Mouse (Mus musculus): ENCODE measurements around the gene Ddit4. TPM values are rescaled to one million over a fixed set of nuclear protein-coding genes. Genes with fewer than 3 reads are reported as not detected.

Gene Ddit4
- polyA plus RNA-seq, 1 experiment from 2014 or later = 4.2 TPM

- H3K4me1 ChIP-seq (ENCODE audit: control insufficient read depth, insufficient read depth, low read length) = peaks cover 21% of the 10 kb centered on the region
- H3K4me3 ChIP-seq (ENCODE audit: low read depth, low read length) = no peak overlapping the region
- H3K9me3 ChIP-seq (ENCODE audit: control insufficient read depth, low read length) = no peaks in the 10 kb centered on the region
- no peak overlapping the region for H3K4me2 ChIP-seq (ENCODE audit: low read depth, low read length)
- no peak overlapping the region for H3K9ac ChIP-seq (replicated peaks; ENCODE audit: low read depth, low read length)
- H3K27me3 ChIP-seq (ENCODE audit: control insufficient read depth, insufficient read depth, low read length) = no peaks in the 10 kb centered on the region
- no peak for ATAC-seq (ENCODE audit: low read depth)
- 53% methylated on average over 8 of the region's 8 CpGs for WGBS
- no peak overlapping the region for H3K27ac ChIP-seq (ENCODE audit: low read depth, low read length)
- H3K36me3 ChIP-seq (ENCODE audit: control insufficient read depth, insufficient read depth, low read length) = no peaks in the 10 kb centered on the region
Observed at GRCm38 (mm10) chr10:59965788-59966187, 14.2 kb upstream of the Ddit4 start.

DNA sequence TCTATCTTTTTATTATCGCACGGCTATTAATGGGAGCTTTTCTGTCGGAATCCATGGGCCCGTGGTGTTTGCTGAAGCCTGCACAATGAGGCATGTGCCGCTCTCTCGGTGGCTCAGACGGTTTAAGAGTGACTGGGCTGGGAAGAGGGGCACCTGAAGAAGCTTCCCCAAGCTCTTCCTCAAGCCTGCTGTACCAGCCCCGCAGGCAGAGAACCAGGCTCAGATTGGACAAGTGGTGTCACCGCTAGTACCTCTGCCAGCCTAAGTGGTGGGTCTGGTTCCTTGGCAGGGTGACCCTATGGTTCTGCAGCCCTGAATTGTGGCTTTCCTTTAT lies 13.7 kb upstream of the Ddit4 start:
- Histone ChIP-seq H3K36me3 (ENCODE audit: control insufficient read depth, insufficient read depth, low read length) (no peaks in the 10 kb centered on the region), H3K9me3 (ENCODE audit: control insufficient read depth, low read length) (no peaks in the 10 kb centered on the region), H3K9ac (replicated peaks; ENCODE audit: low read depth, low read length) (no peak overlapping the region), H3K4me2 (ENCODE audit: low read depth, low read length) (no peak overlapping the region), H3K4me3 (ENCODE audit: low read depth, low read length) (no peak overlapping the region), H3K4me1 (ENCODE audit: control insufficient read depth, insufficient read depth, low read length) (peaks cover 16% of the 10 kb centered on the region), H3K27me3 (ENCODE audit: control insufficient read depth, insufficient read depth, low read length) (no peaks in the 10 kb centered on the region), H3K27ac (ENCODE audit: low read depth, low read length) (no peak overlapping the region)
- 31% methylated on average over 9 of the region's 9 CpGs for WGBS
- 0 out of 2 replicates have a peak, but pooled peaks have one; percentile 3 for ATAC-seq (ENCODE audit: low read depth)

GRCm38 (mm10) chr10:59964504-59965361 lies 13.1 kb upstream of the Ddit4 start:
- Histone ChIP-seq H3K4me3 (ENCODE audit: low read depth, low read length) (no peak overlapping the region), H3K4me1 (ENCODE audit: control insufficient read depth, insufficient read depth, low read length) (peaks cover 13% of the 10 kb centered on the region; the same call in 1 of the 2 replicates), H3K9me3 (ENCODE audit: control insufficient read depth, low read length) (no peaks in the 10 kb centered on the region), H3K36me3 (ENCODE audit: control insufficient read depth, insufficient read depth, low read length) (no peaks in the 10 kb centered on the region), H3K9ac (replicated peaks; ENCODE audit: low read depth, low read length) (0 out of 2 replicates have a peak overlapping the region, but pooled peaks have one; percentile 37), H3K27me3 (ENCODE audit: control insufficient read depth, insufficient read depth, low read length) (no peaks in the 10 kb centered on the region), H3K4me2 (ENCODE audit: low read depth, low read length) (peak overlapping the region; percentile 36), H3K27ac (ENCODE audit: low read depth, low read length) (no peak overlapping the region)
- peak; percentile 64 for ATAC-seq (ENCODE audit: low read depth)
- 9% methylated on average over 18 of the region's 23 CpGs for WGBS

DNA sequence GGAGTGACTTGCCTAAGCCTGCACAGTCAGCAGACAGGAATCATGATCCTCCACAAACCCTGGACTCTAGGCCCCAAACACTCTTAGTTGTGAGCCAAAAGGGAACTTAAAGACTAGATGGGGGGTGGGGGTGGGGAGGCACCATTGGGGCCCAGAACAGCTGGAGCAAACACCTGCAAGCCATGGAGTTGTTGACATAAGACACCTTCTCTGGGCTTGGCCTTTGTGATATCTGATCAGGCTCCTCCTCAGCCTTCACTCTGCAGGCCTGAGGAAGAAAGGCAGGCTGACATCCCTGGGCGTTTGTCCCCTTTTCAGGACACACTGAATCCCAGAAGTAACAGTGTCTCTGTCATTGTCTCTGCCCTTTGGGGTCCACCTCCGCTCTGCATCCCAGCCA lies 12.0 kb upstream of the Ddit4 start:
- ATAC-seq (ENCODE audit: low read depth) = no peak
- Histone ChIP-seq H3K4me3 (ENCODE audit: low read depth, low read length) (no peak overlapping the region), H3K27me3 (ENCODE audit: control insufficient read depth, insufficient read depth, low read length) (no peaks in the 10 kb centered on the region), H3K27ac (ENCODE audit: low read depth, low read length) (no peak overlapping the region), H3K36me3 (ENCODE audit: control insufficient read depth, insufficient read depth, low read length) (no peaks in the 10 kb centered on the region), H3K4me1 (ENCODE audit: control insufficient read depth, insufficient read depth, low read length) (peaks cover 15% of the 10 kb centered on the region), H3K9ac (replicated peaks; ENCODE audit: low read depth, low read length) (no peak overlapping the region), H3K9me3 (ENCODE audit: control insufficient read depth, low read length) (no peaks in the 10 kb centered on the region), H3K4me2 (ENCODE audit: low read depth, low read length) (no peak overlapping the region)
- WGBS = 54% methylated on average over 2 of the region's 2 CpGs

DNA sequence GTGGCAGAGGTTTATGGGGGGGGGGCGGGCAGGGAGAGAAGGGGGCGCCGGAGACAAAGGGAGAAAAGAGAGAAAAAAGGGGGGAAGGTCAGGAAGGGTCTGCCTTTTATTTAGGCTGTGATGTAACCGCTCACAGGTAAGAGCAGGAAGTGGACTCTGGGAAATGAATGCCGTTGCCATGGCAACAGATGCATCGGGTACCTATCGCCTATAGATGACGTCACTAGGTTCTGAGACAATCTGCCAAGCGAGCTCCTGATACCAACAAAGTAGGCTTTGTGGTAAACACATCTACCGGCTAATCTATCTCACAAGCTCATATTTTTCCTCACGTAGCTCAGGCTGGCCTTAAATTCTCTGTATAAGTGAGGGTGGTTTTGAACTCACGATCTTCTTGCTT lies 7.9 kb upstream of the Ddit4 start:
- no peak for ATAC-seq (ENCODE audit: low read depth)
- Histone ChIP-seq H3K9ac (replicated peaks; ENCODE audit: low read depth, low read length) (no peak overlapping the region), H3K36me3 (ENCODE audit: control insufficient read depth, insufficient read depth, low read length) (no peaks in the 10 kb centered on the region), H3K4me3 (ENCODE audit: low read depth, low read length) (no peak overlapping the region), H3K27me3 (ENCODE audit: control insufficient read depth, insufficient read depth, low read length) (no peaks in the 10 kb centered on the region), H3K9me3 (ENCODE audit: control insufficient read depth, low read length) (no peaks in the 10 kb centered on the region), H3K4me2 (ENCODE audit: low read depth, low read length) (no peak overlapping the region), H3K4me1 (ENCODE audit: control insufficient read depth, insufficient read depth, low read length) (peaks cover 28% of the 10 kb centered on the region), H3K27ac (ENCODE audit: low read depth, low read length) (no peak overlapping the region)
- WGBS = 76% methylated on average over 11 of the region's 12 CpGs

DNA sequence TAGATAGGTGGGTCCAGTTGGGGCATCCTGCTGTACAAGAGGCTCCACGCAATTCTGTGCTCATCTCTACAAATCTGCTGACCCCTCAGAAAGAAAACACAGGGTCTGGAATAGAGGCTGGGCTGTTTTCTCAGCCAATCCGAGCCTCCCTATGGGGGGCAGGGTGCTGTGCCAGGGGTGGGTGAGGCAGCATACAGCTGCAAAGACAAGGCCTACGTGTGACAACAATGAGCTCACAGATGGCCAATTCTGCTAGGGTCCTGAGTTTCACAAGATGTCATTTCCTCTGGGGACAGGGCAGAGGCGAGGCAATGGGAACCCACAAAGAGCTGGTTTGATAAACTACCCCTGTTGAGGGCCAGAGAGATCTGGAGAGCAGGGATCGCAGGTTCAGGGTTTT lies 6.8 kb upstream of the Ddit4 start:
- Histone ChIP-seq H3K36me3 (ENCODE audit: control insufficient read depth, insufficient read depth, low read length) (no peaks in the 10 kb centered on the region), H3K27ac (ENCODE audit: low read depth, low read length) (peak overlapping the region; percentile 78), H3K4me1 (ENCODE audit: control insufficient read depth, insufficient read depth, low read length) (peaks cover 27% of the 10 kb centered on the region), H3K9ac (replicated peaks; ENCODE audit: low read depth, low read length) (no peak overlapping the region), H3K27me3 (ENCODE audit: control insufficient read depth, insufficient read depth, low read length) (no peaks in the 10 kb centered on the region), H3K4me3 (ENCODE audit: low read depth, low read length) (no peak overlapping the region), H3K9me3 (ENCODE audit: control insufficient read depth, low read length) (no peaks in the 10 kb centered on the region), H3K4me2 (ENCODE audit: low read depth, low read length) (peak overlapping the region; percentile 42; the same call in 1 of the 2 replicates)
- peak; percentile 57; the same call in 1 of the 2 replicates for ATAC-seq (ENCODE audit: low read depth)
- 17% methylated on average over 5 of the region's 5 CpGs for WGBS

DNA sequence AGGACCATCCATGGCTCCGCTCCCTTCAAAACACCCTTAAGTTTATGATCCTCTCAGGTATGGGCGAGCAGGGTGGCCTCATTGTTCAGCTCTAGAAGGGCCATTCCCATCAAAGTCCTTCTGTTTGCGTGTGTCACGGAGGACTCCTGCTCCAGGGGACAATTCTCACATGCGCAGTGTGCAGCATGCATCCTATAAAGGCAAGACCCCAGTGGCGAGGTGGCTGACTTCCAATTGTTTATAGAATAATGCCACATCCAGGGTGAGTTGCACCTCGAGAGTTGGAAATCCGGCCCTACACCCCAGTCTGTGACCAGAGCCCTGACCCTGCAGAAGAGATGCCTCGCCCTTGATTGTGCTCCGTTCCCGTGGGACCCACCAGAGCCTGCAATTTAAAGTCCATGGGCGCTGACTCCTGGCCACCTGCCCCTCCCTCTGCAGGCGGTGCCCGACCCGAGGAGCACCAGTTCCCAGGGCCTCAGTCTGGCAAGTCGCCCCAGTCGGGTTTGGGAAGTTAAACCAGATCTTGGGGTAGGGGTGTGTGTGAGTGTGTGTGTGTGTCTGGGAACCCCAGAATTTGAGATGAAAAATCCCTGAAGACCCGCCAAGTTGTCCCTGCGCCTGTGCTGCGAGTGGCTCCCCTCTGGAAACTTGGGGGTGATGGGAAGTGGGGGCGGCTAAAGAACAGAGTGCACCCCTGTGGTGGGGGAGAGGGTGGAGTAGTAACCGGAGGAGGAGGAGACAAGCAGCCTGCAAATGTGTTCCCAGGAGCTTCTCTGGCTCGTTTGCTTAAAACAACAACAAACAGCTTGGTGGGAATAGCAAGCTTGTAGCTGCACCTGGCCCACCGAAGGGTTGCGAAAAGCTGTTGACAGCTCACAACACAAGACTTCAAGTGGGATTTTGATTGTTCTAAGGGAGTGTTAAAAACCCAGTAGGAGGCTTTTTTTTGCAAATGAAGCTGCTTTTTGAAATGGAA lies 5.8 kb upstream of the Ddit4 start:
- peak overlapping the region; percentile 78 for H3K27ac ChIP-seq (ENCODE audit: low read depth, low read length)

DNA sequence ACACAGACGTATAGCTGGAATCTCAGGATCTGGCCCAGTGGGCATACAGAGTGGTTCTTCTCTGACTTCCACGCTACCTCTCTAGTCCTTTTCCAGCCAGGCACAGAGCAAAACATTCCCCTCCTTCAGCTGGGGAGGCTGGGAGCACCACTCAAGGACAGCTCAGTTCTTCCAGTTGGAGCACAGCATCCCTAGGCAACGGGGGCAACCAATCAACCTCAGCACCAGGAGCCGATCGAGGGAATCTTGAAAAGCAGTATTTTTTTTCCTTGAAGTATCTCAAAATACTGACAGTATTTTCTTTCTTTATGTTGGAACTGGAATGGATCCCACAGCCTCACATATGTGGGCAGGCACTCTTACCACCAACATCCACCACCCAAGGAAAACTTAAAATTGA lies 5.0 kb upstream of the Ddit4 start:
- peak overlapping the region; percentile 42; the same call in 1 of the 2 replicates for H3K4me2 ChIP-seq (ENCODE audit: low read depth, low read length)
- H3K27me3 ChIP-seq (ENCODE audit: control insufficient read depth, insufficient read depth, low read length) = no peaks in the 10 kb centered on the region
- peak overlapping the region; percentile 39 for H3K27ac ChIP-seq (ENCODE audit: low read depth, low read length)
- WGBS = 40% methylated on average over 5 of the region's 5 CpGs
- no peaks in the 10 kb centered on the region for H3K36me3 ChIP-seq (ENCODE audit: control insufficient read depth, insufficient read depth, low read length)
- ATAC-seq (ENCODE audit: low read depth) = no peak
- no peak overlapping the region for H3K4me3 ChIP-seq (ENCODE audit: low read depth, low read length)
- no peak overlapping the region for H3K9ac ChIP-seq (replicated peaks; ENCODE audit: low read depth, low read length)
- H3K9me3 ChIP-seq (ENCODE audit: control insufficient read depth, low read length) = no peaks in the 10 kb centered on the region
- H3K4me1 ChIP-seq (ENCODE audit: control insufficient read depth, insufficient read depth, low read length) = peaks cover 30% of the 10 kb centered on the region

More for the DNA sequence above, 5.8 kb upstream of the Ddit4 start:
- no peak overlapping the region for H3K4me3 ChIP-seq (ENCODE audit: low read depth, low read length)
- H3K9ac ChIP-seq (replicated peaks; ENCODE audit: low read depth, low read length) = no peak overlapping the region; the same call in 1 of the 2 replicates
- H3K9me3 ChIP-seq (ENCODE audit: control insufficient read depth, low read length) = no peaks in the 10 kb centered on the region
- WGBS = 8% methylated on average over 25 of the region's 25 CpGs
- H3K4me2 ChIP-seq (ENCODE audit: low read depth, low read length) = peak overlapping the region; percentile 42
- H3K36me3 ChIP-seq (ENCODE audit: control insufficient read depth, insufficient read depth, low read length) = no peaks in the 10 kb centered on the region
- H3K27me3 ChIP-seq (ENCODE audit: control insufficient read depth, insufficient read depth, low read length) = no peaks in the 10 kb centered on the region
- H3K4me1 ChIP-seq (ENCODE audit: control insufficient read depth, insufficient read depth, low read length) = peaks cover 30% of the 10 kb centered on the region
- ATAC-seq (ENCODE audit: low read depth) = peak; percentile 13; the same call in 1 of the 2 replicates

Measured in neural tube, embryonic 14.5 days (tissue).